Mouse (Mus musculus) spleen, adult 2 months (tissue): ENCODE results near the gene Car6.

Experiments used
- CTCF ChIP-seq: fragments of 200-500 bp; IDR thresholded peaks from 2 replicates; pipeline ENCODE4 v1.5.1; 2011; ENCODE audit warnings: mild to moderate bottlenecking, inconsistent platforms; ENCODE audit not compliant: insufficient read depth, insufficient read length, insufficient replicate concordance; ENCODE audit errors: extremely low read depth
- POLR2A ChIP-seq: fragments of 200-500 bp; IDR thresholded peaks from 2 replicates; pipeline ENCODE4 v1.6.1; 2011; ENCODE audit warnings: low read depth, low read length, inconsistent platforms

DNA sequence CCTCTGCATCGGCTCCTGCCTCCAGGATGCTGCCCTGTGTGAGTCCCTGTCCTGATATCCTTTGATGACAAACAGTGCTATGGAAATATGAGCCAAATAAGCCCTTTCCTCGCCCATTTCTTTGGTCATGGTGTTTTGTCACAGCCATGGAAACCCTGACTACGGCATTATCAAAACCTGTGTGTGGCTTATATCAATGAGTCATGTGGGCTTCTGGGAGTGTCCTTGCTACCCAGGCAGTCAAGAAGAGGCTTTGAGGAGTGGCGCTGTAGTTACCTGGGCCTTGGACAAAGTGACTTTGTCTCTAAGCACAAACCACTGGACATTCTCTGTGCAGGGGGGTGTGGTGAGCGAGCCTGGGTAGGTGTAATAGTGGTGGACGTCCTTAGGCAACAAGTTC, 8.9 kb downstream of the Car6 start:
- no peak for TF ChIP-seq CTCF
- TF ChIP-seq POLR2A, result no peak
